Mouse (Mus musculus) embryonic facial prominence, embryonic 10.5 days (tissue): ENCODE results near the gene 4933417A18Rik. TPM values are rescaled to one million over a fixed set of nuclear protein-coding genes. Genes with fewer than 3 reads are reported as not detected.
"Not testable (repeated sequence)": the region's sequence is repeated elsewhere in the genome, so short reads cannot be mapped to it uniquely, and the experiment has no call there.

Source experiments
- DNase-seq: peaks from one replicate; pipeline ENCODE4 v3.0.0-alpha.2; 2017; ENCODE audit warnings: low spot score
- H3K27ac ChIP-seq: fragments of 300-500 bp; sonication (generic); replicated peaks from 2 replicates; pipeline ENCODE4 v1.5.1; 2016; ENCODE audit warnings: mild to moderate bottlenecking
- H3K27me3 ChIP-seq: fragments of 300-500 bp; sonication (generic); replicated peaks from 2 replicates; pipeline ENCODE4 v1.6.1; 2016; ENCODE audit warnings: low read depth, mild to moderate bottlenecking; ENCODE audit not compliant: poor library complexity, severe bottlenecking
- H3K36me3 ChIP-seq: fragments of 300-500 bp; sonication (generic); replicated peaks from 2 replicates; pipeline ENCODE4 v1.6.1; 2016; ENCODE audit warnings: mild to moderate bottlenecking, moderate library complexity
- H3K4me1 ChIP-seq: fragments of 300-500 bp; sonication (generic); 2 replicates; pipeline ENCODE4 v1.6.1; 2016
- H3K4me3 ChIP-seq: fragments of 300-500 bp; sonication (generic); 2 replicates; pipeline ENCODE4 v1.5.1; 2016; ENCODE audit warnings: mild to moderate bottlenecking, moderate library complexity
- H3K9me3 ChIP-seq: fragments of 300-500 bp; sonication (generic); 2 replicates; pipeline ENCODE4 v1.6.1; 2016; ENCODE audit warnings: mild to moderate bottlenecking
- WGBS: fragments of 180-500 bp; shearing (Covaris S2); methylation state at CpG from one replicate; pipeline ENCODE4 v1.1.7; 2016; 5-methylcytosine and 5-hydroxymethylcytosine counted together
- polyA plus RNA-seq: library from polyadenylated mRNA; unstranded; fragments of >200 nt; fragmentation: Nextera tagmentation; extraction: Ambion mirVana; gene quantifications from 2 replicates; pipeline ENCODE4 v1.2.1, GENCODE M21; 2016

4933417A18Rik gene
- polyA plus RNA-seq: not detected in 2 replicates

GRCm38 (mm10) chr13:34924210-34924609 lies at the start of gene 4933417A18Rik, which contains the start of gene Fam217a:
Gene 4933417A18Rik, plus strand, starts transcription at chr13:34924409.
Gene Fam217a, minus strand, starts transcription at chr13:34924310.
- WGBS: 80% methylated on average over 4 of the region's 4 CpGs
- no peaks in the 10 kb centered on the region for H3K27me3 ChIP-seq
- H3K36me3 ChIP-seq: no peaks in the 10 kb centered on the region

DNA sequence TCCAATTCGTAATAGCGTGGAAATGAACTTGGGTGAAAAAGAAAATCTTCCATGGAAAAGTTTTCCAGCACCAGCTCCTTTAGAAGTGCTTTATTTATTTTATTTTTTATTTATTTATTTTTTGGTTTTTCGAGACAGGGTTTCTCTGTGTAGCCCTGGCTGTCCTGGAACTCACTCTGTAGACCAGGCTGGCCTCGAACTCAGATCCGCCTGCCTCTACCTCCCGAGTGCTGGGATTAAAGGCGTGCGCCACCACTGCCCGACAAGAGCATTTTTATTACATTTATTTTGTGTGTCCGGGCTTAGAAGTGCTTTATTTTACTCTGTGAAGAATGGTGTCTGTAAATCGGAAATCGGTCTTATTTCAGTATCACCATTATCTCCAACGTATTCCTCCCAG lies 49.5 kb upstream of the 4933417A18Rik start:
- Histone ChIP-seq H3K4me3 (peak overlapping the region; percentile 94), H3K4me1 (peaks cover 24% of the 10 kb centered on the region), H3K27ac (peak overlapping the region; percentile 98)
- H3K27me3 ChIP-seq, H3K36me3 ChIP-seq, H3K9me3 ChIP-seq: not testable (repeated sequence)
- 25% methylated on average over 13 of the region's 13 CpGs for WGBS
- DNase-seq: peak; percentile 10

More at GRCm38 (mm10) chr13:34924210-34924609, at the start of gene 4933417A18Rik, which contains the start of gene Fam217a:
- Histone ChIP-seq H3K4me3 (no peak within 1 kb of the TSS), H3K4me1 (peaks cover 6% of the 10 kb centered on the region; the same call in 1 of the 2 replicates), H3K9me3 (no peaks in the 10 kb centered on the region), H3K27ac (no peak within 1 kb of the TSS)
- no peak for DNase-seq

DNA sequence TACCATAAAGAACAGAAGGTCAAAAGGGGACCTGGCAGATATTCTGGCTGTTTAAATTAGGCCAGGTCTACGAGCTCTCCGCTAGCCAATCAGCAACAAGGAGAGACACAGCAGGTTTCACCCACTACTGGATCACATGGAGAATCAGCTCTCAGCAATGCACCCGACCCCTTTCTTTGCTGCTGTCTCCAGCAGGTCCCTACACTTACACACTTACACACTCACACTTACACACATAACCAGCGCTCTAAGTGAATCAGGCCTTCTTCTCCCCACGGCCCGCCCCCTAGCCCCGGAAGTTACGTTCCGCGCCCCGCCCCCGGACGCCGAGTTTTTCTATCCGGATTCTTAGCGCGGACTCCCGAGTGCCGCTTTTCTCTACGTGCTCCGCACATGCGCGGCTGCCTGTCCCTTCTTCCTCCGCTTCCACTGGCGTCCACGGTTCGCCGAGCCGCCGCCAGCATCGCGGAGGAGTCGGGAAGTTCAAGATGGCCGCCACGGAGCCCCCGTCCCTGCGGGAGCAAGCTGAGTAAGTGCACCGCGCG lies 49.0 kb upstream of the 4933417A18Rik start, which contains the start of gene Prpf4b:
Prpf4b (plus strand) TSS at position 137 of the 545 bp plus-strand sequence.
- Histone ChIP-seq H3K4me1 (peaks cover 24% of the 10 kb centered on the region), H3K27me3 (no peaks in the 10 kb centered on the region), H3K9me3 (no peaks in the 10 kb centered on the region), H3K4me3 (peak within 1 kb of the TSS; percentile 94), H3K36me3 (peaks cover 9% of the 10 kb centered on the region), H3K27ac (peak within 1 kb of the TSS; percentile 98)
- peak; percentile 94 for DNase-seq
- 1% methylated on average over 40 of the region's 40 CpGs for WGBS

DNA sequence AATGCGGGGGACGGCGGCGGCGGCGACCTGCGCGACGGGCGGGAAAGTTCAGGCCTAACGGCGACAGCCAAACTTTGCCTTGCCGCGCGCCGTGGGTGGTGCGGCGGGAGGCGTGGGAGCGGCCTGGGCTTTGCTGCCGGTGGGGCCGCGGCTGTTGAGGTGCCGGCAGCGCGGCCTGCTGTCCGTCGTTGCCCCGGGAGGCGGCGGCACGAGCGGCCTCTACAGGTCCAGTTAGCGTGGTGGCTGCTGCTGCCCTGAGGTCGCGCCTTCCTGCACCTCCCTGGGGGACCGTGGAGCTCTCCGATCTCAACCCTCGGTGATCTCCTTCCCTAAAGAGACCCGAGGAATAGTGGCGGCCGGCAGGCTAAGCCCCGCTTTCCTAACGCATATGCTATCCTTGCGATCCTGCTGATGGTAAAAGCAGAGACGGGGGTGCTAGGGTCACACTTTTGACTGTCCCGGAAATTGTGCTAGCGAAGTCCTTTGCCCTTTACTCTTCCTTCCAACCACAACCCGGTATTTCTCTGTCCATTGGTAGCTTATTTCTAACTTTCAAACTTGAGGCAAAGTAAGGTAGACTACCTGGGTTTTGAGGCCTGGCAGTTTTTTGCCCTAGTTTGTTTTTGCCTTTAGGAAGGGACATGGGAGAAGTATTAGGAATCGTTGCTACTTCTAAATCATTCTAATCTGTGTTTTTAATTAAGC lies 48.3 kb upstream of the 4933417A18Rik start:
- Histone ChIP-seq H3K4me1 (peaks cover 24% of the 10 kb centered on the region), H3K27me3 (no peaks in the 10 kb centered on the region), H3K9me3 (no peaks in the 10 kb centered on the region), H3K4me3 (peak overlapping the region; percentile 94), H3K27ac (peak overlapping the region; percentile 98), H3K36me3 (peaks cover 12% of the 10 kb centered on the region)
- DNase-seq: peak; percentile 76
- under 1% methylated on average over 50 of the region's 50 CpGs for whole genome bisulfite sequencing

GRCm38 (mm10) chr13:34876481-34876880 lies 47.7 kb upstream of the 4933417A18Rik start:
- Histone ChIP-seq H3K9me3 (no peaks in the 10 kb centered on the region), H3K36me3 (peaks cover 18% of the 10 kb centered on the region), H3K4me1 (peaks cover 24% of the 10 kb centered on the region), H3K4me3 (peak overlapping the region; percentile 94), H3K27me3 (no peaks in the 10 kb centered on the region), H3K27ac (peak overlapping the region; percentile 98)
- no peak for DNase-seq
- 17% methylated on average over 3 of the region's 3 CpGs for WGBS

DNA sequence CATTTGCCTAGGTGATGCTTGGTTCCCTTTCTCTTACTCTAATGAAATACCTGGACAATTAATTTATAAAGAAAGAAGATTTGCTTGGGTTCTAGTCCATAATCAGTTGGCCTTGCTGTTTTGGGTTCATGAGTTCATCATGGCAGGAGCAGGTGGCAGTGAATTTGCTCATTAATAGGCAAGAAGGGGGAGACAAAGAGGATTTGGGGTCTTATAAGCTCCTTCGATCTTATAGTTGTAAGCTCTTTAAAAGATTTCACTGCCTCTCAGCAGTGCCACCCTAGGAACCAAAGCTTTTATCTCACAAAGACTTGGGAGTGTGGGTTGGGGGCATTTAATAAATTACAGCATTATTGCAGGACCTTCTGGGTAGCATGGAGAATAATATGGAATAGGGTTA lies 31.3 kb upstream of the 4933417A18Rik start:
- 90% methylated on average over 1 of the region's 1 CpGs for WGBS
- no peak for DNase-seq
- Histone ChIP-seq H3K9me3 (no peaks in the 10 kb centered on the region), H3K27me3 (no peaks in the 10 kb centered on the region), H3K4me3 (no peak overlapping the region), H3K4me1 (no peaks in the 10 kb centered on the region), H3K36me3 (peaks cover 100% of the 10 kb centered on the region), H3K27ac (no peak overlapping the region)

GRCm38 (mm10) chr13:34914614-34915013 lies 9.6 kb upstream of the 4933417A18Rik start:
- H3K27me3 ChIP-seq: no peaks in the 10 kb centered on the region
- no peak for DNase-seq
- WGBS: 87% methylated on average over 9 of the region's 9 CpGs
- H3K4me3 ChIP-seq: no peak overlapping the region
- H3K27ac ChIP-seq: no peak overlapping the region
- peaks cover 12% of the 10 kb centered on the region for H3K4me1 ChIP-seq
- no peaks in the 10 kb centered on the region for H3K9me3 ChIP-seq
- no peaks in the 10 kb centered on the region for H3K36me3 ChIP-seq

DNA sequence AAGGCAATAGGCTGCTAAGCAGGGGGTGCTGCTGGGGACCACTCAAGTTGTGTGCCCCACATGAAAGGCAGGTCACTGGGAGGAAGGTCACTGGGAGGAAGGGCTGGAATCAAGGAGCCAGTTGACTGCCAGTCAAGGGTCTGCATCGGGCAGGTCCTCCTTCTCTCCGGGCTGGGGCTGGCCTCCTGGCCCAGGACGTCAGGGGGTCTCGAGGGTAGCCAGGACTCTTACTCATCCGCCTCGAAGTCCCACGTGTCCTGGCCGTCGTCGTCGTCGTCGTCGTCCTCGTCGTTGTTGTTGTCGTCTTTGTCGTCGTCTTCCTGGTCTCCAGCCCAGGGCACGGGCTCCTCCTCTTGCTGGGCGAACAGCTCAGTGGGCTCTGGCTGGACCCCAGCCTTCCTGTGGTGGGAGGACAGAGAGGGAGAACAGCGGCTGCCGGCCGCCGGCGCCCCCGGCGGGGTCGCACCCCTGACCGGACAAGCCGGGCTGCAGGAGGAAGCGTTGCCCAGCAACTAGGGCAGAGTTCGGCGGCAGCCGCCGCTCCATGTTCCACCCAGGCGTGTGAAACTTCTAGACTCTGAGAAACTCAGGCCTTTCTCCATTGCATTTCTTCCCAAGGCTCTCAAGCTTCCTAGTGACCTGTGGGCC lies 7.6 kb upstream of the 4933417A18Rik start:
- no peaks in the 10 kb centered on the region for H3K27me3 ChIP-seq
- peak overlapping the region; percentile 73 for H3K27ac ChIP-seq
- H3K9me3 ChIP-seq: no peaks in the 10 kb centered on the region
- H3K36me3 ChIP-seq: no peaks in the 10 kb centered on the region
- 45% methylated on average over 37 of the region's 37 CpGs for WGBS
- peaks cover 15% of the 10 kb centered on the region for H3K4me1 ChIP-seq
- DNase-seq: peak; percentile 62
- H3K4me3 ChIP-seq: peak overlapping the region; percentile 46

DNA sequence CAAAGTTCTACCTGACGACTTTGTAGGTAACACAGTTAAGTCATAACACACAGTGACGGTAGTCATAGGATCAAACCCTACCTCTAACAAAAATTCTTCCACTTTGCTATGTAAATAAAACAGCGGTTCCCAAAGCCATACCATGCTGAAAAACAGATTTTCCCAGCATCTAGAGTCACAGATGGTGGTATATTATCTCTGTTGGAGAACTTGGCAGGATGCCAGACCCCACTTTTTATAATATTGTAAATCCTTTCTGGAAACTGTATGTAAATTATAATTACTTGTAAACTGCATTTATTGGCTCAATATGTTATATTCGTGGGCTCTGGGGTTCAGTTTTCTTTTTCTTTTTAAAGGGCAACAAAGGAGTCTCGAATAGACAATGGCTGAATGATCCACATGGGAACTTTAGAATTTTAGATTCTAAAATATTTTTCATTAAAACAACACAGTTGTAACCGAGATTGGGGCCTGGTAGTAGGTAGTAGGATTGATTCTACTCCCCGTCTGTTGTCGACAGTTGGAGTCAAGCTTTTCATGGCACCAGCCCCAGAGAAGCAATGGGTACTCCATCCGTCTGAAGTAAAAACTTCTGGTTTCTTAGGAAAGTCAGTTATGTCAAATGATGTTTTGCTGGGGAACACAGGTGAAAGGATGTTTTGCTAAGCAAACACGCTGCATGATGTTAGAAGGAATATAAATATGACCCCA lies 10.9 kb downstream of the 4933417A18Rik start:
- Histone ChIP-seq H3K36me3 (no peaks in the 10 kb centered on the region), H3K4me1 (no peaks in the 10 kb centered on the region), H3K4me3 (no peak overlapping the region), H3K9me3 (no peaks in the 10 kb centered on the region), H3K27ac (no peak overlapping the region), H3K27me3 (no peaks in the 10 kb centered on the region)
- WGBS: 86% methylated on average over 10 of the region's 10 CpGs
- DNase-seq: no peak

GRCm38 (mm10) chr13:34942370-34942769 lies 18.2 kb downstream of the 4933417A18Rik start:
- no peaks in the 10 kb centered on the region for H3K36me3 ChIP-seq
- H3K4me1 ChIP-seq: no peaks in the 10 kb centered on the region
- no peak overlapping the region for H3K4me3 ChIP-seq
- H3K27me3 ChIP-seq: no peaks in the 10 kb centered on the region
- no peak for DNase-seq
- H3K27ac ChIP-seq: no peak overlapping the region
- H3K9me3 ChIP-seq: no peaks in the 10 kb centered on the region

GRCm38 (mm10) chr13:34951437-34951836 lies 27.2 kb downstream of the 4933417A18Rik start:
- not testable (repeated sequence) for DNase-seq, H3K4me3 ChIP-seq
- WGBS: 91% methylated on average over 2 of the region's 2 CpGs

DNA sequence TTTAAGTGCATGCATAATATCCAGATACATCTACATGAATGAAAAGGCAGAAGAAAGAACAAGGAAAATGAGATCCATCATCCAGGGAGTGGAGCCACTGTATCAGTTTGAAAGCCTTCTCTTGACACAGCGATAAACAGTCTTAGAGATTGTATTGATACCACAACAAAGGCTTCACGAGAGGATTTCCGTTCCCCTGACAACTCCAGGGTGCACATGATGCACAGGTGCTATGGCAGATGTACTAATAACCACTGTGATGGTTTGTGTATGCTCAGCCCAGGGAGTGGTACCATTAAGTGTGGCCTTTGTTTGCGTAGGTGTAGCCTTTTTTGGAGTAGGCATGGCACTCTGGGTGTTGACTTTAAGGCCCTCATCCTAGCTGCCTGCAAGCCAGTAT lies 32.7 kb downstream of the 4933417A18Rik start:
- WGBS: 91% methylated on average over 4 of the region's 4 CpGs
- Histone ChIP-seq H3K36me3 (no peaks in the 10 kb centered on the region), H3K4me3 (no peak overlapping the region), H3K4me1 (no peaks in the 10 kb centered on the region), H3K27ac (no peak overlapping the region), H3K9me3 (no peaks in the 10 kb centered on the region), H3K27me3 (no peaks in the 10 kb centered on the region)
- no peak for DNase-seq

More at GRCm38 (mm10) chr13:34951437-34951836, 27.2 kb downstream of the 4933417A18Rik start:
- not testable (repeated sequence) for H3K36me3 ChIP-seq, H3K9me3 ChIP-seq, H3K27me3 ChIP-seq, H3K4me1 ChIP-seq, H3K27ac ChIP-seq
